Mouse (Mus musculus): ENCODE results near the gene Usp54. TPM values are rescaled to one million over a fixed set of nuclear protein-coding genes. Genes with fewer than 3 reads are reported as not detected.
"Not testable (repeated sequence)": the region's sequence is repeated elsewhere in the genome, so short reads cannot be mapped to it uniquely, and the experiment has no call there.

Gene Usp54
- polyA plus RNA-seq, 1 experiment from 2014 or later, result 12.6 TPM

- Histone ChIP-seq H3K27me3 (ENCODE audit: control insufficient read depth, insufficient read depth, low read length) (no peaks in the 10 kb centered on the region), H3K9ac (replicated peaks; ENCODE audit: low read length) (no peak overlapping the region), H3K4me3 (ENCODE audit: low read depth, low read length) (no peak overlapping the region), H3K36me3 (replicated peaks; ENCODE audit: control insufficient read depth, insufficient read depth, low read depth, low read length) (no peaks in the 10 kb centered on the region), H3K4me1 (ENCODE audit: control insufficient read depth, insufficient read depth, low read length) (no peaks in the 10 kb centered on the region), H3K27ac (replicated peaks; ENCODE audit: low read depth, low read length) (no peak overlapping the region), H3K4me2 (ENCODE audit: low read depth, low read length) (no peak overlapping the region), H3K9me3 (replicated peaks; ENCODE audit: control insufficient read depth, low read length) (no peaks in the 10 kb centered on the region)
- WGBS, result 77% methylated on average over 2 of the region's 2 CpGs
- DNase-seq (ENCODE audit: low spot score), result no peak
- no peak for ATAC-seq (replicated peaks; ENCODE audit: insufficient number of reproducible peaks, low FRiP score, low TSS enrichment, low read depth)
Observed at GRCm38 (mm10) chr14:20651000-20651399, 10.1 kb upstream of the Usp54 start.

GRCm38 (mm10) chr14:20646381-20646780 is 5.5 kb upstream of the Usp54 start:
- no peak overlapping the region for H3K4me3 ChIP-seq (ENCODE audit: low read depth, low read length)
- no peaks in the 10 kb centered on the region for H3K9me3 ChIP-seq (replicated peaks; ENCODE audit: control insufficient read depth, low read length)
- DNase-seq (ENCODE audit: low spot score), result no peak
- H3K27me3 ChIP-seq (ENCODE audit: control insufficient read depth, insufficient read depth, low read length), result no peaks in the 10 kb centered on the region
- no peak overlapping the region for H3K27ac ChIP-seq (replicated peaks; ENCODE audit: low read depth, low read length)
- H3K9ac ChIP-seq (replicated peaks; ENCODE audit: low read length), result no peak overlapping the region
- H3K4me2 ChIP-seq (ENCODE audit: low read depth, low read length), result no peak overlapping the region
- no peaks in the 10 kb centered on the region for H3K36me3 ChIP-seq (replicated peaks; ENCODE audit: control insufficient read depth, insufficient read depth, low read depth, low read length)
- H3K4me1 ChIP-seq (ENCODE audit: control insufficient read depth, insufficient read depth, low read length), result no peaks in the 10 kb centered on the region
- ATAC-seq (replicated peaks; ENCODE audit: insufficient number of reproducible peaks, low FRiP score, low TSS enrichment, low read depth), result no peak

- Histone ChIP-seq H3K4me2 (ENCODE audit: low read depth, low read length) (no peak overlapping the region), H3K4me1 (ENCODE audit: control insufficient read depth, insufficient read depth, low read length) (no peaks in the 10 kb centered on the region), H3K9ac (replicated peaks; ENCODE audit: low read length) (no peak overlapping the region), H3K27ac (replicated peaks; ENCODE audit: low read depth, low read length) (no peak overlapping the region), H3K9me3 (replicated peaks; ENCODE audit: control insufficient read depth, low read length) (no peaks in the 10 kb centered on the region), H3K27me3 (ENCODE audit: control insufficient read depth, insufficient read depth, low read length) (no peaks in the 10 kb centered on the region), H3K36me3 (replicated peaks; ENCODE audit: control insufficient read depth, insufficient read depth, low read depth, low read length) (no peaks in the 10 kb centered on the region), H3K4me3 (ENCODE audit: low read depth, low read length) (no peak overlapping the region)
- 28% methylated on average over 3 of the region's 3 CpGs for WGBS
- DNase-seq (ENCODE audit: low spot score) (no peak), ATAC-seq (replicated peaks; ENCODE audit: insufficient number of reproducible peaks, low FRiP score, low TSS enrichment, low read depth) (no peak)
Observed at GRCm38 (mm10) chr14:20645547-20645946, 4.7 kb upstream of the Usp54 start.

- DNase-seq (ENCODE audit: low spot score) (no peak), ATAC-seq (replicated peaks; ENCODE audit: insufficient number of reproducible peaks, low FRiP score, low TSS enrichment, low read depth) (no peak)
- peak overlapping the region; percentile 96 for H3K9ac ChIP-seq (replicated peaks; ENCODE audit: low read length)
- H3K27ac ChIP-seq (replicated peaks; ENCODE audit: low read depth, low read length), result peak overlapping the region; percentile 90
- H3K27me3 ChIP-seq (ENCODE audit: control insufficient read depth, insufficient read depth, low read length), result no peaks in the 10 kb centered on the region
- peak overlapping the region; percentile 77 for H3K4me3 ChIP-seq (ENCODE audit: low read depth, low read length)
- H3K4me1 ChIP-seq (ENCODE audit: control insufficient read depth, insufficient read depth, low read length), result no peaks in the 10 kb centered on the region
- no peaks in the 10 kb centered on the region for H3K9me3 ChIP-seq (replicated peaks; ENCODE audit: control insufficient read depth, low read length)
- 19% methylated on average over 10 of the region's 10 CpGs for WGBS
- peak overlapping the region; percentile 71 for H3K4me2 ChIP-seq (ENCODE audit: low read depth, low read length)
- H3K36me3 ChIP-seq (replicated peaks; ENCODE audit: control insufficient read depth, insufficient read depth, low read depth, low read length), result no peaks in the 10 kb centered on the region
Observed at GRCm38 (mm10) chr14:20641438-20641875, 594 bp upstream of the Usp54 start.

GRCm38 (mm10) chr14:20639918-20640619 is 794 bp downstream of the Usp54 start:
- Histone ChIP-seq H3K27ac (replicated peaks; ENCODE audit: low read depth, low read length) (no peak overlapping the region; the same call in 1 of the 2 replicates), H3K9ac (replicated peaks; ENCODE audit: low read length) (peak overlapping the region; percentile 96), H3K4me1 (ENCODE audit: control insufficient read depth, insufficient read depth, low read length) (no peaks in the 10 kb centered on the region), H3K9me3 (replicated peaks; ENCODE audit: control insufficient read depth, low read length) (no peaks in the 10 kb centered on the region), H3K4me2 (ENCODE audit: low read depth, low read length) (peak overlapping the region; percentile 71), H3K36me3 (replicated peaks; ENCODE audit: control insufficient read depth, insufficient read depth, low read depth, low read length) (no peaks in the 10 kb centered on the region), H3K27me3 (ENCODE audit: control insufficient read depth, insufficient read depth, low read length) (no peaks in the 10 kb centered on the region), H3K4me3 (ENCODE audit: low read depth, low read length) (peak overlapping the region; percentile 77)
- DNase-seq (ENCODE audit: low spot score) (peak; percentile 48), ATAC-seq (replicated peaks; ENCODE audit: insufficient number of reproducible peaks, low FRiP score, low TSS enrichment, low read depth) (peak; percentile 45; the same call in 1 of the 2 replicates)
- WGBS, result 2% methylated on average over 16 of the region's 16 CpGs

GRCm38 (mm10) chr14:20638702-20639101 is 2.2 kb downstream of the Usp54 start:
- no peak overlapping the region for H3K4me2 ChIP-seq (ENCODE audit: low read depth, low read length)
- no peak overlapping the region for H3K4me3 ChIP-seq (ENCODE audit: low read depth, low read length)
- no peak for DNase-seq (ENCODE audit: low spot score)
- H3K36me3 ChIP-seq (replicated peaks; ENCODE audit: control insufficient read depth, insufficient read depth, low read depth, low read length), result no peaks in the 10 kb centered on the region
- H3K4me1 ChIP-seq (ENCODE audit: control insufficient read depth, insufficient read depth, low read length), result no peaks in the 10 kb centered on the region
- no peak overlapping the region for H3K9ac ChIP-seq (replicated peaks; ENCODE audit: low read length)
- H3K27me3 ChIP-seq (ENCODE audit: control insufficient read depth, insufficient read depth, low read length), result no peaks in the 10 kb centered on the region
- H3K9me3 ChIP-seq (replicated peaks; ENCODE audit: control insufficient read depth, low read length), result no peaks in the 10 kb centered on the region
- 89% methylated on average over 6 of the region's 6 CpGs for WGBS
- ATAC-seq (replicated peaks; ENCODE audit: insufficient number of reproducible peaks, low FRiP score, low TSS enrichment, low read depth), result no peak
- H3K27ac ChIP-seq (replicated peaks; ENCODE audit: low read depth, low read length), result no peak overlapping the region

- Histone ChIP-seq H3K36me3 (replicated peaks; ENCODE audit: control insufficient read depth, insufficient read depth, low read depth, low read length) (no peaks in the 10 kb centered on the region), H3K4me3 (ENCODE audit: low read depth, low read length) (no peak overlapping the region), H3K4me1 (ENCODE audit: control insufficient read depth, insufficient read depth, low read length) (no peaks in the 10 kb centered on the region), H3K4me2 (ENCODE audit: low read depth, low read length) (no peak overlapping the region), H3K9me3 (replicated peaks; ENCODE audit: control insufficient read depth, low read length) (no peaks in the 10 kb centered on the region), H3K27ac (replicated peaks; ENCODE audit: low read depth, low read length) (no peak overlapping the region), H3K27me3 (ENCODE audit: control insufficient read depth, insufficient read depth, low read length) (no peaks in the 10 kb centered on the region), H3K9ac (replicated peaks; ENCODE audit: low read length) (no peak overlapping the region)
- WGBS, result 76% methylated on average over 2 of the region's 2 CpGs
- ATAC-seq (replicated peaks; ENCODE audit: insufficient number of reproducible peaks, low FRiP score, low TSS enrichment, low read depth) (no peak), DNase-seq (ENCODE audit: low spot score) (no peak)
Observed at GRCm38 (mm10) chr14:20637818-20638574, 2.9 kb downstream of the Usp54 start.

GRCm38 (mm10) chr14:20636968-20637367 is 3.9 kb downstream of the Usp54 start:
- H3K27me3 ChIP-seq (ENCODE audit: control insufficient read depth, insufficient read depth, low read length); H3K4me2 ChIP-seq (ENCODE audit: low read depth, low read length); H3K4me3 ChIP-seq (ENCODE audit: low read depth, low read length); H3K36me3 ChIP-seq (replicated peaks; ENCODE audit: control insufficient read depth, insufficient read depth, low read depth, low read length); H3K27ac ChIP-seq (replicated peaks; ENCODE audit: low read depth, low read length); H3K9ac ChIP-seq (replicated peaks; ENCODE audit: low read length); ATAC-seq (replicated peaks; ENCODE audit: insufficient number of reproducible peaks, low FRiP score, low TSS enrichment, low read depth); H3K9me3 ChIP-seq (replicated peaks; ENCODE audit: control insufficient read depth, low read length); H3K4me1 ChIP-seq (ENCODE audit: control insufficient read depth, insufficient read depth, low read length); DNase-seq (ENCODE audit: low spot score): not testable (repeated sequence)
- WGBS, result 98% methylated on average over 3 of the region's 3 CpGs
